Mouse (Mus musculus) forebrain, embryonic 15.5 days (tissue): Measurements from ENCODE around the gene Nfatc2ip. TPM values are rescaled to one million over a fixed set of nuclear protein-coding genes. Genes with fewer than 3 reads are reported as not detected.

Source experiments
- ATAC-seq: fragments of 200-750 bp; cut with Nextera tagmentation; replicated peaks from 2 replicates; pipeline ENCODE4 v1.8.0; 2017; ENCODE audit warnings: mild to moderate bottlenecking, moderate TSS enrichment, moderate library complexity
- H3K27ac ChIP-seq: fragments of 300-500 bp; sonication (generic); replicated peaks from 2 replicates; pipeline ENCODE4 v1.5.1; 2015; ENCODE audit warnings: mild to moderate bottlenecking, inconsistent platforms
- H3K27me3 ChIP-seq: fragments of 300-500 bp; sonication (generic); 2 replicates; pipeline ENCODE4 v1.6.1; 2015; ENCODE audit warnings: inconsistent platforms
- H3K36me3 ChIP-seq: fragments of 300-500 bp; sonication (generic); 2 replicates; pipeline ENCODE4 v1.6.1; 2015; ENCODE audit warnings: mild to moderate bottlenecking, inconsistent platforms
- H3K4me1 ChIP-seq: fragments of 300-500 bp; sonication (generic); 2 replicates; pipeline ENCODE4 v1.6.1; 2015; ENCODE audit warnings: inconsistent platforms
- H3K4me2 ChIP-seq: fragments of 300-500 bp; sonication (generic); replicated peaks from 2 replicates; pipeline ENCODE4 v1.6.1; 2015; ENCODE audit warnings: mild to moderate bottlenecking, inconsistent platforms
- H3K4me3 ChIP-seq: fragments of 300-500 bp; sonication (generic); 2 replicates; pipeline ENCODE4 v1.5.1; 2015; ENCODE audit warnings: mild to moderate bottlenecking, inconsistent platforms
- H3K9ac ChIP-seq: fragments of 300-500 bp; sonication (generic); replicated peaks from 2 replicates; pipeline ENCODE4 v1.6.1; 2015; ENCODE audit warnings: mild to moderate bottlenecking, inconsistent platforms
- H3K9me3 ChIP-seq: fragments of 300-500 bp; sonication (generic); 2 replicates; pipeline ENCODE4 v1.6.1; 2016; ENCODE audit warnings: inconsistent platforms
- WGBS: fragments of 180-500 bp; shearing (Covaris S2); methylation state at CpG from one replicate; pipeline ENCODE4 v1.1.7; 2015; ENCODE audit warnings: mixed read lengths; 5-methylcytosine and 5-hydroxymethylcytosine counted together
- polyA plus RNA-seq: library from polyadenylated mRNA; unstranded; fragments of >200 nt; fragmentation: Nextera tagmentation; extraction: Ambion mirVana; gene quantifications from 2 replicates; pipeline ENCODE4 v1.2.1, GENCODE M21; 2015

Gene Nfatc2ip
- polyA plus RNA-seq, 1 experiment from 2014 or later: 3.0 TPM

DNA sequence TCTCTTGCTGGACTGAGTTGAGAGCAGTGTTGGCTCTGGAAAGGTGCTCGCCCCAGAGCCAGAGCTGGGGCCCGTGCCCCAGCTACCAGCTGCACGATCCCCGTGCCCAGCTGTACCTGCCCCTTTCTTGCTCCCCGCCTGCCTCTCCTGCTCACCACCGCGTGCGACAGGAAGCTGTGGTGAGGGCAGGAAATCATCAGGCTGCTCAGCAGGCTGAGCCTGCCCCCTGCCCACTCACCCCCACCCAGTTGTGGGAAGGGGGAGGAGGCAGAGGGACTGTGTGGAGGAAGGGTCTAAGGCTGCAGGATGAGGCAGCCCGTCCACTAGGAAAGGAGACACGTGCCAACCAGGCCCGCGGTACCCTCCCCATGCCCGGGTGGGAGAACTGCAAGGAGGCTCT lies 27.1 kb downstream of the Nfatc2ip start, which contains the start of gene Lat:
Lat (minus strand) TSS at position 178 of the 400 bp plus-strand sequence.
- peaks cover 44% of the 10 kb centered on the region for H3K36me3 ChIP-seq
- no peak within 1 kb of the TSS for H3K4me3 ChIP-seq
- H3K9me3 ChIP-seq: no peaks in the 10 kb centered on the region
- H3K27ac ChIP-seq: no peak within 1 kb of the TSS
- ATAC-seq: no peak
- H3K9ac ChIP-seq: no peak within 1 kb of the TSS
- H3K27me3 ChIP-seq: no peaks in the 10 kb centered on the region
- H3K4me1 ChIP-seq: no peaks in the 10 kb centered on the region
- WGBS: 88% methylated on average over 12 of the region's 13 CpGs
- no peak within 1 kb of the TSS for H3K4me2 ChIP-seq

- Histone ChIP-seq H3K36me3 (peaks cover 42% of the 10 kb centered on the region), H3K4me3 (no peak overlapping the region), H3K27ac (no peak overlapping the region), H3K9me3 (no peaks in the 10 kb centered on the region), H3K9ac (no peak overlapping the region), H3K27me3 (no peaks in the 10 kb centered on the region), H3K4me2 (no peak overlapping the region), H3K4me1 (no peaks in the 10 kb centered on the region)
- WGBS: 89% methylated on average over 8 of the region's 8 CpGs
- ATAC-seq: no peak
These were observed 28.2 kb downstream of the Nfatc2ip start for GRCm38 (mm10) chr7:126368367-126368766.

GRCm38 (mm10) chr7:126367636-126368035 lies 28.9 kb downstream of the Nfatc2ip start:
- ATAC-seq: no peak
- Histone ChIP-seq H3K27me3 (no peaks in the 10 kb centered on the region), H3K4me2 (no peak overlapping the region), H3K9ac (no peak overlapping the region), H3K27ac (no peak overlapping the region), H3K4me3 (no peak overlapping the region), H3K4me1 (no peaks in the 10 kb centered on the region), H3K36me3 (peaks cover 35% of the 10 kb centered on the region), H3K9me3 (no peaks in the 10 kb centered on the region)
- WGBS: 90% methylated on average over 10 of the region's 10 CpGs

GRCm38 (mm10) chr7:126363038-126363437 lies 33.5 kb downstream of the Nfatc2ip start:
- Histone ChIP-seq H3K27me3 (no peaks in the 10 kb centered on the region), H3K4me2 (no peak overlapping the region), H3K27ac (no peak overlapping the region), H3K9ac (no peak overlapping the region), H3K4me3 (no peak overlapping the region), H3K36me3 (no peaks in the 10 kb centered on the region), H3K9me3 (no peaks in the 10 kb centered on the region), H3K4me1 (no peaks in the 10 kb centered on the region)
- 86% methylated on average over 6 of the region's 6 CpGs for WGBS
- ATAC-seq: no peak

DNA sequence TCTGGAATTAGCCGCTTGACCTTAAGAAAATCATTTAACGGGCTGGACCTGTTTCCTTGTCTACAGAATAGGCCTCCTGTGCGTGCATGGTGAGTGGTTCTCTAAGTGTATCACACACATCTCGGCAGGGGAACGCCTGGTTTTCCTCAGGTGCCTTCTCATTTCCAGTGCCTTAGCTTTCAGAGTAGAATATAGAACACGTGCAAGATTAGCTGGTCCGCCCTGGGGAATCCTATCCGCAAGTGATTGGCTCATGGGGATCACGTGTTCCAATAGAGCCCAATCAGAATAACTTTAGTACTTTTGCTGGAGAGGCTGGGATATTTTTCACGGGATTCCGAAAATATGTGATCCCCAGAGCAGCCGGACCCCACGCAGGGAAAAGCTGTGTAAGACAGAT lies 37.5 kb downstream of the Nfatc2ip start:
- ATAC-seq: no peak
- Histone ChIP-seq H3K9ac (no peak overlapping the region), H3K9me3 (no peaks in the 10 kb centered on the region), H3K27me3 (no peaks in the 10 kb centered on the region), H3K27ac (no peak overlapping the region), H3K4me3 (no peak overlapping the region), H3K4me2 (no peak overlapping the region), H3K4me1 (no peaks in the 10 kb centered on the region), H3K36me3 (no peaks in the 10 kb centered on the region)
- WGBS: 79% methylated on average over 13 of the region's 13 CpGs

DNA sequence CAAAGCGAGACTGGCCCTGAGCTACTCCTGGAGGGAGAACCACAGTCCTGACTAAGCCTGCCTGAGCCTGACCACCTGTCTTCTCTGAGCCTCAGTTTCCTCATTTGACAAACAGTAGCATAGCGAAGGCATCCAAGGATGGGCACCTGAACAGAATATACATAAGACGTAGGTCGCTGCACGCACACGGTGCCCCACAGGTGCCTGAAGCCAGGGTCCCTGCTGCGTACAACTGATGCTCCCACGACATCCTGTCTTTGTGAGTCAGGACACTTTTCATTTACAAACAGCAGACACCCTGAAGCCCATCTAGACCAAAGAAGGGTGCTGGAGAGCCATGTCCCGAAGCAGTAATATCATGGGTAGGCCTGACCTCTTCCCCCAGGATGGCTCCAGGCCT lies 38.1 kb downstream of the Nfatc2ip start:
- Histone ChIP-seq H3K9ac (no peak overlapping the region), H3K9me3 (no peaks in the 10 kb centered on the region), H3K36me3 (no peaks in the 10 kb centered on the region), H3K4me1 (no peaks in the 10 kb centered on the region), H3K27ac (no peak overlapping the region), H3K27me3 (no peaks in the 10 kb centered on the region), H3K4me2 (no peak overlapping the region), H3K4me3 (no peak overlapping the region)
- no peak for ATAC-seq
- 92% methylated on average over 9 of the region's 9 CpGs for WGBS

GRCm38 (mm10) chr7:126357838-126358237 lies 38.7 kb downstream of the Nfatc2ip start:
- H3K4me1 ChIP-seq: no peaks in the 10 kb centered on the region
- H3K36me3 ChIP-seq: no peaks in the 10 kb centered on the region
- H3K9ac ChIP-seq: no peak overlapping the region
- WGBS: 85% methylated on average over 6 of the region's 6 CpGs
- no peaks in the 10 kb centered on the region for H3K27me3 ChIP-seq
- no peak overlapping the region for H3K4me2 ChIP-seq
- no peak for ATAC-seq
- no peak overlapping the region for H3K4me3 ChIP-seq
- H3K27ac ChIP-seq: no peak overlapping the region
- H3K9me3 ChIP-seq: no peaks in the 10 kb centered on the region

- no peak overlapping the region for H3K4me2 ChIP-seq
- H3K27me3 ChIP-seq: no peaks in the 10 kb centered on the region
- no peak overlapping the region for H3K27ac ChIP-seq
- H3K9me3 ChIP-seq: no peaks in the 10 kb centered on the region
- 53% methylated on average over 7 of the region's 7 CpGs for WGBS
- no peaks in the 10 kb centered on the region for H3K36me3 ChIP-seq
- no peak overlapping the region for H3K9ac ChIP-seq
- H3K4me3 ChIP-seq: no peak overlapping the region
- ATAC-seq: no peak
- H3K4me1 ChIP-seq: no peaks in the 10 kb centered on the region
These were observed 39.5 kb downstream of the Nfatc2ip start for GRCm38 (mm10) chr7:126356793-126357591.

DNA sequence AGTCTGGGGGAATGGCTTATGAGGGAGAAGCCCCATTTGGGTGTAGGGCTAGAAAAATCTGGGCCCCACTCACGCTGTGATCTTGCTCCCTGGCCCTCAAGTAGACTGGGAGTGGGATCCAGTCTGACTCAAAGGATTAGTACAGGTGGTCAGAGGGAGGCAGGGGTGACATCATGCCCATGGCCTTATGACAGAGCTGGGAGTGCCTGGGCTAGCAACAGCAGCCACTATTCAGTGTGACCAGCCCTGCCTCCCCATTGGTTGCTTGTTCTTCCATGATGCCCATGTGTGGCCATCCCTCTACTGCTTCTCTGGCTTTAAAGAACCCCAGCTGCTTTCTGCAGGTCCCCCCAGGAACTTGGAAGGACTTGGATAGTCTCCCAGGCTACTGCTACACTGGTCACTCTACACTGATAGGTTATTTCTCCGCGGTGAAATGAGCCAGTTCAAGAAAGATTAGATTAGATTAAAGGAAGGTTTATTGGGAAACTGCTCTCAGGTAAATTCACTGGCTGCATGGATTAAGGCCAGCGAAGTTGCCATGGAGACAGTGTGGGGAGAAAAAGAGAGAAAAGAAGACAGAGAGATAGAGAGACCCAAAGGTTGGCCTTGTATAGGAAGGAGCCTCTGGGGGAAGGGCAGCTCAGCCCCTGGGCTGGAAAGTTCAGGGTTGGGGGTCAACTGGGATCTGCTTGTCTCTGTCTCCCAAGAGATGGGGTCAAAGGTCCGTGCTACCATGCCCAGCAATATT lies 40.5 kb downstream of the Nfatc2ip start:
- no peaks in the 10 kb centered on the region for H3K36me3 ChIP-seq
- H3K9ac ChIP-seq: no peak overlapping the region
- no peak overlapping the region for H3K4me2 ChIP-seq
- no peaks in the 10 kb centered on the region for H3K27me3 ChIP-seq
- no peaks in the 10 kb centered on the region for H3K4me1 ChIP-seq
- no peak overlapping the region for H3K4me3 ChIP-seq
- no peak for ATAC-seq
- H3K27ac ChIP-seq: no peak overlapping the region
- WGBS: 48% methylated on average over 5 of the region's 5 CpGs
- no peaks in the 10 kb centered on the region for H3K9me3 ChIP-seq

DNA sequence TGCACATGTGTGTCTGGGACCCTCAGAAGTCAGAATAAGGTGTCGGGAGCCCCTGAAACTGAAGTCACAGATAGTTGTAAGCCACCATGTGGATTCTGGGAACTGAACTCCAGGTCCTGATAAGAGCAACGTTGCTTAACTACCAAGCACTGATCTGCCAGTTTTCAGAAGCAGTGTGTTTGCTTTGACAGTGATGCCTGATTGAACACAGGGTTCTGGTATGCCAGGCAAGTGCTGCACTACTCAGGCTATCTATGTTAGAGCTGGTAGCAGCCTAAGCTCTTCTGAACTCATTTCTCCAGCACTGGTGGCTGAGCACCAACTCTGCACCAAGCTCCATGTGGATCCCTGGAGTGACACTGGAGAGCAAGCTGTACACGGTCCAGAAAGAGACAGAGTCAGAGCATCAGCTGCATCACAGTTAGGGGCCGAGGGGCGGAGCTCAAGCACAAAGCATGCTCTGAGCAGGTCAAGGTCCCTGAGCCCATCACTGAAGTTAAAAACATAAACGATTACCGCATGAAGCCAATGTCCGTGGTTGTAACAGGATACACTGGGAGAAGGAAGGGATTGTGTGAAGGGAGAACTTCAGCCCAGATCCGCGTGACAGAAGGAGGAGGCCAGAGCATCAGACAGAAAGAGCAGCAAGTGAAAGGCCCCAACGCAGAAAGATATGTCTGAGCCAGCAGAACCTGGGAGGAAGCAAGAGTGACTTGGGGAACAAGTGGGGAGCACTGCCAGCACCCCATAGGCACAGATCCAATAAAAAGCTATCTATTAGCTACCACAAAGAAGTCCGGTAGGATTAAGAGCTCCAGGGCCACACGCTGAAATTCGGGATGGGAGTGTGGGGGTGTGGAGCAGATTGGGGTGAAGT lies 41.6 kb downstream of the Nfatc2ip start:
- ATAC-seq: no peak
- Histone ChIP-seq H3K4me1 (no peaks in the 10 kb centered on the region), H3K9me3 (no peaks in the 10 kb centered on the region), H3K4me2 (no peak overlapping the region), H3K9ac (no peak overlapping the region), H3K4me3 (no peak overlapping the region), H3K27me3 (no peaks in the 10 kb centered on the region), H3K36me3 (no peaks in the 10 kb centered on the region), H3K27ac (no peak overlapping the region)
- WGBS: 52% methylated on average over 14 of the region's 14 CpGs

DNA sequence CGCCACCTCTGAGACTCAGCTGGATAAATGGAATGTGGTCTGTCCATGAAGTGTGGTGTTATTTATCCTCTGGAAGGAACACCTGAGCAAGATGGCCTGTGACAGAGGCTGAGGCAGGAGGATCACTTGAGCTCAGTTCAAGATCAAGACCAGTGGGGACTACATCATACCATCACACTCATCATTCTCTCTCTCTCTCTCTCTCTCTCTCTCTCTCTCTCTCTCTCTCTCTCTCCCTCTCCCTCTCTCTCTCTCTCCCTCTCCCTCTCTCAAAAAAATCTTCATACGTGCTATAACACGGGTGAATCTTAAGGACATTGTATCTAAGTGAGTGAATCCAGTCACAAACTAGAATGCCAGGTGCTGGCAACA lies 42.6 kb downstream of the Nfatc2ip start:
- Histone ChIP-seq H3K36me3 (no peaks in the 10 kb centered on the region), H3K27me3 (no peaks in the 10 kb centered on the region), H3K9ac (no peak overlapping the region), H3K4me3 (no peak overlapping the region), H3K4me1 (no peaks in the 10 kb centered on the region), H3K4me2 (no peak overlapping the region), H3K9me3 (no peaks in the 10 kb centered on the region), H3K27ac (no peak overlapping the region)
- 86% methylated on average over 3 of the region's 3 CpGs for WGBS
- ATAC-seq: no peak
